Mouse (Mus musculus) frontal cortex, postnatal 25 days (tissue): ENCODE data around the gene Ccr9.
A peak's percentile ranks its signal among the peaks of the same experiment; 100 is the strongest.
"Not testable (repeated sequence)": the region's sequence is repeated elsewhere in the genome, so short reads cannot be mapped to it uniquely, and the experiment has no call there.

Source experiments
- DNase-seq, 2 experiments: peaks; one replicate each; pipeline ENCODE4 v3.0.0; 2022; ENCODE audit warnings: low spot score in 2 of 2

Ccr9 gene

DNA sequence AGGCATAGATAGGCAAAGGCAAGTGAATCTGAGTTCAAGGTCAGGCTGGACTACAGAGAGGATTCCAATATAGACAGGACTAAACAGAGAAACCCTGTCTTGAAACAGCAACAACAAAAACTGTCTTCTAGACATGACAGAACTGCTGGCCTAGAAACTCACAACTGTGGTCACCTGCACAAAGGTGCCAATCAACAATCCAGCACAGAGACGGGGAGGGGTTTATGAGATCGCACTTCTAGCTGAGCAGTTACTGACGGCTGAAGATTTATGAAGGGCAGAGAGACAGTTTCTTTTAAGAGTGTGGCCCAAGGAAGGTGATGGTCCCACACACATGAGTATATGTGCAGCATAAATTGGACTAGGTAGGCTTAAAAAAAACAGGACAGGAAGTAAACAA lies 38.1 kb downstream of the Ccr9 start:
- DNase-seq: no peak

DNA sequence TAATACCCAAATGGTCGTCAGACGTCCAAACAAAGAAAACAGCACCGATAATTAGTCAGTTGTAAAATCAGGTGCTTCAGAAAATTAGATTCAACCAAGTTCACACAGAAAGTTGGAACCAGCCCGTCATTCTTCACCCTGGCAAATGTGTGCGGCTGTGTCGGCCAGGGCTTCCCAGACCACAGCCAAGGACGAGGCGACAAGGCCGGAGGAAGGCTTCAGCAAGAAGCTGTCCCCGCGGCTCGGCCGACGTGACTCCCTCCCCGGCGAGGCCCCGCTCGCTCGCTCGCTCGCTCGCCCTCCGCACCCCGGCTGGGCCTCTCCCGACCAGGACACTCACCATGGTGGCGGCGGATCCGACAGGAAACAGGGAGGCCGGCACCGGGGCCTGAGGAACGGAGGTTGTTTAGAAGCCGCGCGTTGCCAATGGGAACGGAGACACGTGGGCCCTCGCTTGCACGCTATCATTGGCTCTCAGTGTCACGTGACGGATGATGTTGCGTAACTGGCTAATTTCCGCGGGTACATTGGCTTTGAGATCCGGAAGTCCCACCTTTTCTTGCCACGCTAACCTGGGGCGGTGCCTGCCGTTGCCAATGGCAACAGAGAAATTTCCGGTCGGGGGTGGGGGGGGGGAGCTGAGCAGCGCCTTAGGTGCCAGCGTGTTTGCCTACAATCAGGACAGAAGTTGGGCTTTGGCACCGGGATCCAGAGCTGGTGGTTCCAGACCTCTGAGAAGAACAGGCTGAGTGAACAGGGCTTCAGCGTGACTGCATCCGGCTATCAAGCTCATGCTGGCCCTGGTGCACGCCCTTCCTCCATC lies 39.2 kb downstream of the Ccr9 start, which contains the start of gene Lztfl1:
TSS of gene Lztfl1 (minus strand) at position 512 of the 823 bp plus-strand sequence.
- DNase-seq: peak; percentile 85 to 93

DNA sequence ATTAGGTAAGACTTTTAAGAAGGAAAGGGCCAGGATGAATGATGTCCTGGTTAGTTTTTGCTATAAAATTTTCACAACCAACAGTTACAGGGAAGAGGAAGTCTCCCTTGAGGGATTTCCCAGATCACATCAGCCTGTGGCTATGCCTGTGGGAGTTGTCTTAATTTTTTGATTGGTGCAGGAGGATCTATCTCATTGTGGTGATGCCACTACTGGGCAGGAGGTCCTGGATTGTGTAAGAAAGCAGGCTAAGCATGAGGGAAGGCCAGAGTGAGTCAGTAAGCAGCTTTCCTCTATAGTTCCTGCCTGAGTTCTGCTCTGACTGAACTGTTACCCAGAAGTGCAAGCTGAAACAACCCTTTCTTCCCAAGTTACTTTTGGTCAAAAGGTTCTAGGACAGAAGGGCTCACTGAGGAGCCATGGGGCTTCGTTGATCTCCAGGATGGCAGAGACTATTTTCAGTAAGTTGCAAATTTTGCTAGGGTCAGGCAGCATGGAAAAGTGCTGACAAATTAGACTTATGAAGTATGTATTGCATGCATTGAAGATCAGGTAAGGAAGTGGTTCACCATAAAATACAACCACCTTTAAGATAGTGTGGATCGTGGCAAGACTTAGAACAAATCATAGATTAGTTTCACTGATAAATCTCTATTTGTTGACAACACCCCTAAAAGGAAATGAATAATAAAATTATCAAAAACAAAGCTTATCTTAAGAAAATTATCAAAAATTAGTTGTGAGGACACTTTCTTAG lies 44.7 kb downstream of the Ccr9 start:
- no peak for DNase-seq

DNA sequence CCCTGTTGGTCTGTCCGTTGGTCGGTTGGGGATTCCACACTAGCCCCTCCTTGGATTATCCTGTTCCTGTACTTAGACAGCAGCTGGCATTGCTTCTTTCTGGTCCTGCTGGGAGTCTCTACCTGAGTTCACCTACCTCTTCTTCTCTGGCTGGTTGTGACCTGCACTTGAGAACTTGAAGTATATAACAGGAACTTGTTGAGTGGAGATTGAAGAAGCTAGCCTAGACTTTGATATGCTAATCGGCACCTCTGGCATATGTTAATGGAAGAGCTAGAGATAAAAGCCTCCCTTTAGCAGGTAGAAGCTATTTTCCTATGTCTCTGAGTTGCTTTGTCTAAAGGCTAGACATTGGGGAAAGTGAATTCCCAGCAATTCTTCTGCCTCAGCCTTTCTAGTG lies 53.0 kb downstream of the Ccr9 start:
- no peak for DNase-seq

DNA sequence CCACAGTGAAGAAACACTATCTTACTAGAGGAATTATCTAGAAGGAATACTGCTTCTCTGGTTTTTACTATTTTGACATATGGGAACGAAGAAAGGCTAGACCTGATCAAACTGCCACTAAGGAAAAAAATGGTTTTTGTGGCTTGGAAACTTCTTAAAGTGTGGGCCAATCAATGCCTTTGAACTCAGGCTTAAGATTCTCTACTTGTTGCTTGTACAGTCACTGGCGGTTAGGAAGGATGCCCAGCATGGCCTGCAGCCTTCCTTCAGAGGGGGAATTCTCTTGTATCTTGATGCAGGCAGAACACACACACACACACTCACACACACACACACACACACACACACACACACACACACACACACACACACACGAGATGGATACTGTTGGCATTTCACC lies 55.9 kb downstream of the Ccr9 start:
- DNase-seq: no peak

DNA sequence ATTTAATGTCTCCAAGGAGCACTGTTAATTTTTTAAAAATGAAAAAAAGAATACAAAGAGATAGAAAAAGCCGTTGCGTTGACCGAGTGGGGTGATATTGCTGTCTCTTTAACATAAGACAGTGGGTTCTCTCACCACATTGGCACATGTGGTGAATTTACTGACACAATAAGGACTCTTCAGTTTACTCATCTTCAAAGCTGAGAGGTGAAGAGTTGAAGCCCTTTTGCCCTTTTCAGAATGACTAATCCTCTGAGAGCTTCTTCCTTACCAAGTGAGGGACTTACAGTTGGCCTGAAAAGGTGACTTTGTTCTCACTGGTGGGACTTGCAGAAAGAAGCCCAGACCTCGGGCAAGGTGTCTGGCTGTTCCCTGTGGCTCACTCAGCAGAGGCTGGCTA lies 62.6 kb downstream of the Ccr9 start:
- no peak for DNase-seq

DNA sequence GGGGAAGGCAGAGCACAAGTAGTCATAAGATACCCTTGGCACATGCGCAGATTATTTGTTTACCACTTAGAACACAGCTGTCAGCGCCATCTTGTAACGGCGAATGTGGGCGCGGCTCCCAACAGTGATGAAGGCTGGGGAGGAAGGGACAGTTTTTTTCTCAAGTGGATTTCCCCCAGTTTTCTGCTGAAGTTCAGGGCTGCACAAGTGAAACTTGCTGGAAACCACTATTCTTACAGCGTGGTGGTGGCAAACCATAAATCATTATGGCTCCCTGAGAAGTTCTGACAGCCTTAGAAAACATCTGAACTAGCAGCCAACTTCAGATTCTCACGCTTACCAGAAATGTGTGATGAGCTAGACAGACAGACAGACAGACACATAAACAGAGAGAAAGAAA lies 71.4 kb downstream of the Ccr9 start:
- not testable (repeated sequence) for DNase-seq

- DNase-seq: no peak
Observed at GRCm38 (mm10) chr9:123754333-123754732, 76.1 kb downstream of the Ccr9 start.

DNA sequence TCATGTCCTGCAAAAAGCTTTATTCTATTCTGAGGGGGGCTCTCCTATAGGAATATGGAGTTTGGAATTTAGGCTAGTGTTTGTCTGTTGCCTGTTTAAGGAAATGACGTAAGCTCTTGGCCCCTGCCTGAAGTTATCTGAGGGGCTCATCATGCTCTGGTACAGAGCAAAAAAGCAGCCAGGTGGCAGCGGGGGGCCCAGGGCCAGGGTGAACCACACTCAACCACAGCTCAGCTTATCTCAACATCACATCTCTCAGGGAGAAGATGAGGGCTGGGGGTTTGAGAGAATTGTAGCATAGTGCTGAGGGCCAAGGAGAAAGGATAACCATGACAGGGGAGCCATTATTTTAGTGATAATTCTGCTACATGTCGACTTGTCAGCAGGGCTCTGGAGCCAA lies 78.5 kb downstream of the Ccr9 start:
- no peak for DNase-seq

DNA sequence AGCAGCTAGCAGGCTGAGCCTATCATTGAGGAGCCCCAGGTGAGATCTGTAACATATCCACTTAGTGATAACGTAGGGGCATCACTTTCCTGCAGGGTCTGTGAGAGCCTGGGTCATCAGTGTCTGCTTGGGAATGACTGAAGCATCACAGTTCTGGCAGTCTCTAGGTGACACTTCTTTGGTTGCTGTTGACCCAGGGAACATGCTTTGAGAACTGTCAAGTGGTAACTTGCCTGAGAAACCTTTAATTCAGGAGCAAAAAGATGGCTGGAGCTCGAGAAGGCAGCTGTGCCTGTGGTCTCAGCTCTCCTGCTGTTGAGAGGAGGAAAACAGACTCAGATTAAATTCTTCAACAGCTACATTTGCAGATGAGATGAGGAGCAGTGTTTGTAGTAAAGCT lies 79.1 kb downstream of the Ccr9 start:
- DNase-seq: no peak

DNA sequence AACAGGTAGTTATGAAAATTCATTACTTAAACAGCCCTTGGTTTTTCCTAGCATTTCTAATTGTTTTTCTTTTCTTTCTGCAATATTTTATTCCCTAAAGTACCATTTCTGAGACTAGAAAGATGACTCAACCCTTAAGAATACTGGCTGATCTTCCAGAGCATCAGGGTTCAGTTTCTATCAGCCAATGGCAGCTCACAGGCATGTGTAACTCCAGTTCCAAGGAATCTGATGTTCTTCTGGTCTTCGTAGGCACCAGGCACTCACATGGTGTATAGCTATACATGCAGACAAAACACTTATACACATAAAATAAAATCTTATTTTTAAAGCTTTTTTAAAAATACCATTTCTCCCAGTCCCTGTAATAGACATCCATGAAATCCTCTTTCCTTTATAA lies 79.9 kb downstream of the Ccr9 start:
- DNase-seq: no peak

- DNase-seq: no peak
Observed at GRCm38 (mm10) chr9:123758645-123759044, 80.4 kb downstream of the Ccr9 start.

DNA sequence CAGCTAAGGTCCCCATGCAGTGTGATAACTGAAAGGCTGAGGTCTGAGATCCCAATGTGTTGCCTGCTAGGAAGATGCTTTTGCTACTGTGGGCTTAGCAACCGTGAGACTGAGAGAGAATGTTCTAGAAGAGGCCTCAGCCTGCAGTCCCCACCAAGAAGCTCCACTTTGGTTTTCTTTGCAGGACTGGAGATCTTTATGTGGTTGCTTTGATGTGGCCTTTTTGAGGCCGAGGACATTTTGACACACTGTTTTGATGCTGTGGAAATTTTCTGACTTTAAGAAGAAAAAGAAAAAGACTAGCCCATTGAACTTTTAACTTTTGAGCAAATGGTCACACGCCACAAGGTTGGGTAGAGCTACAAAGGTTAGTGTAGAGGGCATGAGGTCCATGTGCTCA lies 82.6 kb downstream of the Ccr9 start:
- no peak for DNase-seq

DNA sequence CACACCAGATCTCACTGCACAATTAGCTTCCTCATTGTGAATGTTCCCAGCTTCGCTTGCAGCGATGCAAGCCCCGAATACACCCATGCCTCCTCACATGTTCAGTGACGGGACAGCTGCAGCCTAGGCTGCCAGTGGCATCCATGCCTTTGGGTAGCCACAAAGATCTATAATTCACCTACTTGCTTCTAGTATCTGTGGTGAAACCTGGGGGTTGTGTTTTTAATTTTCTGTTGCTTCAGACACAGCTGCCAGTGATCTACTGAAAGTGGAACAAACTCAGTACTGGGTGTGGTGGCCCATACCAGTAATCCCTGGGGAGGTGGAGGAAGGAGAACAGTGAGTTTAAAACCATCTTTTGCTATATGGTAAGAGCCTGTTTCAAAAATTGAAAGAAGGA lies 84.6 kb downstream of the Ccr9 start:
- no peak for DNase-seq

DNA sequence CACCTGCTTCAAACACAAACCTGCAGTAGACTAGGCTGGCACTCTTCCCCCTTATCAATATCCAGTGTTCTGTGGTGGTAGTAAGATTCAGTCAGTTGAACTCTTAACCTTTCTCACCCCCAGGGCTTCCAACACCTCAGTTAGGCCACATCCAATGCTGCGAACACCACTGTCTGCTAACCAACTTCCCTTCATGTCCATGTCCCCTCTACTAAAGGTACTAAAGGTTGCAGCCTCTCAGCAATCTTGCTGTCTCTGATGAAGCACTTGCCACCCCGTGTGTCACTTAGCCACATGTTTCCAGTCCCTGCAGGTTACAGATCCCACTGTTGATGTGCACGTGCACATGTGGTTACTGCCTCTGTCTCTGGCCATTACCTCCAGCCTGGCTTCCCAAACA lies 85.5 kb downstream of the Ccr9 start:
- DNase-seq: no peak

DNA sequence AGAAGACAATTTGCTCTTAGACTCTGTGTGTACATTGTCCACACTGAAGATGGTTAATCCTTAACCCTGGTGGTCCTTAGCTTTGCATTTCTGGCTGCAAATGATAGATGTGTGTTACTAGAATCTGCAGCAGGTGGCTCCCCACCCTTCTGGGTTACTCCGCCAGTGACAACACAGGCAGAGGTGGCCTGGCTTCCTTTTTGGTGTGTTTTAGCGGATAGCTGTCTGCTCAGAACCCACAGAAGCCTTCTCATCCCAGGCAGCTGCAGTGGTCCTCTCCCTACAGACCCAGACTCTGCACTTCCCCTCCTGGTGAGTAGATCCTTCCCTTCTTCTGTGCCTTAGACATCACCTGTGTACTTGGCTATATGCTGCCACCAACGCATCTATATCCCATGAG lies 88.8 kb downstream of the Ccr9 start:
- no peak for DNase-seq

DNA sequence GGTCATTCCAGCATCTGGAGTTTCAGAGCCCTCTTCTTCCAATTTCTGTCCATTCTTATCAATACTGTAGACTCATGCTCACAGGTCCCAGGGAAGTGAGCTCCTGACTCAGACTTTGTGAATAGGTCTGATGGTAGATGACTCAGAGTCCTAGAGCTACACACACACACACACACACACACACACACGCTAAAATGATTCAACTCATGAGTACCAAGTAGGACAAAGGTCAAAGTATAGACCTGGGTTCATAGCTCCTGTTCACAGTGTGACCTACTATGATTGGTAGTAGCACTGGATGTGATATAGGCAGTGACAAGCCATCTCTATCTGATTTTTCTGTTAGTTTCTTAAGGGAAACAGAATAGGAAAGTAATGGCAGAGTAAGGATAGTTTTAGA lies 90.2 kb downstream of the Ccr9 start:
- no peak for DNase-seq

DNA sequence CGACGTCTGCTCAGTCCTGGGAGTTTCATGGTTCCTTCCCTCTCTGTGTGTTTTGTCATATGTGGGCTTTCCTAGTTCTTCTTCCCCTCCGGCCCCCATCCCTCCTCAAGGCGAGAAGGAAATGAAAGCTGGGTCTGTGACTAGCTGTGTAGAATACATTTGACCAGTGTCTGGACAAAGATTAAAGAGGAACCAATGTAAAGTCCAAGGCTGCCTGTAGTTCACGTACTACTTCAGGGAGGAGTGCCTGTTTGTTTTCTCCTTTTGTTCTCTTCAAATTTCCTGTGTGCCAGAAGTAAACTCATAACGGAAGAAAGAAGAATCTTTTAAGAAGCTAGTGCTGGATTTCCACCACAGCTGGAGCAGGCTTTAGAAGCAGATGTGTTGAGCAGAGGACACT lies 91.3 kb downstream of the Ccr9 start:
- no peak for DNase-seq

- not testable (repeated sequence) for DNase-seq
Observed at GRCm38 (mm10) chr9:123773299-123773698, 95.1 kb downstream of the Ccr9 start.

DNA sequence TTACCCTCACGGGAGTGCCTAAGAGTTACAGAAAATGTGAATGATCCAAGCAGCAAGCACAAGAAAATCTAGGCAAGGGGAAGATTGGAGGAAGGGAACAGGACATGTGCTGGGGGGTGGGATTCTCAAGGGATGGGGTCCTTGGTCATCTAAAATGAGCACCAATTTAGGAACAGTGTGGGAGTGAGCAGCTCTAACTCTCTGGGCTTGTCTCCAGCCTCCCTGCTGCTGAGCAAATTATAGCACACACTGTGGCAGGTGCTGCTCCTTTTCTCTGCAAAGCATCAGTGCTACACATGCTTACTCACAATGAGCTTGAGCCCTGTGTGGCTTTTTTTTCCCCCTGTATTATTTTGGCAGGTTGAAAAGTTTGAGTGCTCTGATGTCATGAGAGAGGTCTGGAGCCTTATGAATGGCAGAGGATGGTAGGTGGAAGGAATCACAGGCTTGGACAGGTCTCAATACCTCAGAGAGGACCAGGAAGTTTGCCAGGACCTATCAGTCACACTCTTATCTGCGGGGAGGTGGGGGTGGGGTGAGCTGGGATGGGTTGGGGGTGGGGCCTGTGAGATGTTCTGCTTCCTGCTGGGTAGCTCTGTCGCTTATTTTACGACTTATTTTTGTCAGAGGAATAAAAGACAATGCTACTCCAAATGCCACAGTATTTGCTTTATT lies 110.8 kb downstream of the Ccr9 start:
- no peak for DNase-seq

- peak; percentile 11 to 30 for DNase-seq
Observed at GRCm38 (mm10) chr9:123796174-123796573, 117.9 kb downstream of the Ccr9 start.

GRCm38 (mm10) chr9:123801527-123801926 lies 123.3 kb downstream of the Ccr9 start:
- DNase-seq: no peak

GRCm38 (mm10) chr9:123802421-123802820 lies 124.2 kb downstream of the Ccr9 start:
- DNase-seq: no peak
